Mouse (Mus musculus): ENCODE data around the gene Serpinb1c.

- TF ChIP-seq CTCF (conservative IDR thresholded peaks at IDR 0.05; ENCODE audit: low read length) (no peak), POU5F1 (IDR thresholded peaks at IDR 0.05; ENCODE audit: borderline replicate concordance, low read length) (no peak)
These were observed 56.7 kb downstream of the Serpinb1c start for GRCm38 (mm10) chr13:32841349-32841748.
